Mouse (Mus musculus) limb, embryonic 12.5 days (tissue): ENCODE measurements around the gene Srrm2. TPM values are rescaled to one million over a fixed set of nuclear protein-coding genes. Genes with fewer than 3 reads are reported as not detected.

ENCODE experiments used
- ATAC-seq: fragments of 200-750 bp; cut with Nextera tagmentation; 2 replicates; pipeline ENCODE4 v1.8.0; 2017; ENCODE audit warnings: low read depth, moderate TSS enrichment; ENCODE audit not compliant: insufficient number of reproducible peaks, insufficient read depth, low FRiP score, low TSS enrichment
- H3K27ac ChIP-seq: fragments of 300-500 bp; sonication (generic); 2 replicates; pipeline ENCODE4 v1.5.1; 2016; ENCODE audit warnings: mild to moderate bottlenecking, moderate library complexity
- H3K27me3 ChIP-seq: fragments of 300-500 bp; sonication (generic); 2 replicates; pipeline ENCODE4 v1.6.1; 2016; ENCODE audit warnings: mild to moderate bottlenecking, moderate library complexity
- H3K36me3 ChIP-seq: fragments of 300-500 bp; sonication (generic); 2 replicates; pipeline ENCODE4 v1.6.1; 2016; ENCODE audit warnings: mild to moderate bottlenecking, moderate library complexity
- H3K4me1 ChIP-seq: fragments of 300-500 bp; sonication (generic); replicated peaks from 2 replicates; pipeline ENCODE4 v1.6.1; 2016
- H3K4me2 ChIP-seq: fragments of 300-500 bp; sonication (generic); 2 replicates; pipeline ENCODE4 v1.6.1; 2016; ENCODE audit warnings: mild to moderate bottlenecking, moderate library complexity
- H3K4me3 ChIP-seq: fragments of 300-500 bp; sonication (generic); replicated peaks from 2 replicates; pipeline ENCODE4 v1.5.1; 2016; ENCODE audit warnings: mild to moderate bottlenecking
- H3K9ac ChIP-seq: fragments of 300-500 bp; sonication (generic); replicated peaks from 2 replicates; pipeline ENCODE4 v1.6.1; 2016; ENCODE audit warnings: mild to moderate bottlenecking, moderate library complexity
- H3K9me3 ChIP-seq: fragments of 300-500 bp; sonication (generic); 2 replicates; pipeline ENCODE4 v1.6.1; 2016; ENCODE audit warnings: mild to moderate bottlenecking, moderate library complexity
- WGBS: fragments of 180-500 bp; shearing (Covaris S2); methylation state at CpG from one replicate; pipeline ENCODE4 v1.1.7; 2016; 5-methylcytosine and 5-hydroxymethylcytosine counted together
- polyA plus RNA-seq: library from polyadenylated mRNA; unstranded; fragments of >200 nt; fragmentation: Nextera tagmentation; extraction: Ambion mirVana; gene quantifications from 2 replicates; pipeline ENCODE4 v1.2.1, GENCODE M21; 2016

The Srrm2 gene
- polyA plus RNA-seq, 1 experiment from 2014 or later, result 703 TPM

DNA sequence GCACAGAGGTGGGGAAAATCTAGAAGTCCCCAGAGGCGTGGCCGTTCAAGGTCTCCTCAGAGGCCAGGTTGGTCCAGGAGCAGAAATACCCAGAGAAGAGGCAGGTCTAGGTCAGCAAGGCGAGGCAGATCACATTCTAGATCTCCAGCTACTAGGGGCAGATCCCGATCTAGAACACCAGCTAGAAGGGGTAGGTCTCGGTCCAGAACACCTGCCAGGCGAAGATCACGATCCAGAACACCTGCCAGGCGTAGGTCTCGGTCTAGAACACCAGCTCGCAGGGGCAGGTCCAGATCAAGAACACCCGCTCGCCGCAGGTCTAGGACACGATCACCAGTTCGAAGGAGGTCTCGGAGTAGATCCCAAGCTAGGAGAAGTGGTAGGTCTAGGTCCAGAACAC lies 25.3 kb downstream of the Srrm2 start:
- Histone ChIP-seq H3K9me3 (peaks cover 23% of the 10 kb centered on the region), H3K27ac (no peak overlapping the region), H3K4me3 (no peak overlapping the region), H3K9ac (no peak overlapping the region), H3K27me3 (no peaks in the 10 kb centered on the region), H3K4me2 (no peak overlapping the region), H3K36me3 (peaks cover 98% of the 10 kb centered on the region), H3K4me1 (no peaks in the 10 kb centered on the region)
- ATAC-seq, result no peak
- 97% methylated on average over 16 of the region's 16 CpGs for WGBS

DNA sequence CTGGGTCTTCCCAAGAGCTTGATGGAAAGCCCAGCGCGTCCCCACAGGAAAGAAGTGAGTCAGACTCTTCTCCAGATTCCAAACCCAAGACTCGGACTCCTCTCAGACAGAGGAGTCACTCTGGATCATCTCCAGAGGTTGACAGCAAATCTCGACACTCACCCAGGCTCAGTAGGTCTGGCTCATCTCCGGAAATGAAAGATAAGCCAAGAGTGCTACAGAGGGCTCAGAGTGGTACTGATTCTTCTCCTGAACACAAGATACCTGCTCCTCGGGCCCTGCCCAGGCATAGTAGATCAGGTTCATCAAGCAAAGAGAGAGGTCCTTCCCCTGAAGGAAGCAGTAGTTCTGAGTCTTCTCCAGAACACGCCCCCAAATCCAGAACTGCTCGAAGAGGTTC lies 28.2 kb downstream of the Srrm2 start:
- H3K36me3 ChIP-seq, result peaks cover 100% of the 10 kb centered on the region
- H3K4me2 ChIP-seq, result no peak overlapping the region
- no peak overlapping the region for H3K9ac ChIP-seq
- H3K27ac ChIP-seq, result no peak overlapping the region
- H3K4me3 ChIP-seq, result no peak overlapping the region
- no peaks in the 10 kb centered on the region; the same call in 1 of the 2 replicates for H3K4me1 ChIP-seq
- no peak for ATAC-seq
- no peaks in the 10 kb centered on the region for H3K27me3 ChIP-seq
- 97% methylated on average over 8 of the region's 8 CpGs for WGBS
- peaks cover 23% of the 10 kb centered on the region for H3K9me3 ChIP-seq

DNA sequence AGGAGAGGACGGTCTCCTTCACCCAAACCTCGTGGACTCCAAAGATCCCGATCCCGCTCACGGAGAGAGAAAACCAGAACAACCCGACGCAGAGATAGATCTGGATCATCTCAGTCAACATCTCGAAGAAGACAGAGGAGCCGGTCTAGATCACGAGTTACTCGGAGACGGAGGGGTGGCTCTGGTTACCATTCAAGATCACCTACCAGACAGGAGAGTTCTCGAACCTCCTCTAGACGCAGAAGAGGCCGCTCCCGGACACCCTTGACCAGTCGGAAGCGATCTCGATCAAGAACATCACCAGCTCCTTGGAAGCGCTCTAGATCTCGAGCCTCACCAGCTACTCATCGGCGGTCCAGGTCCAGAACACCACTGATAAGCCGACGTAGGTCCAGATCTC lies 28.9 kb downstream of the Srrm2 start:
- H3K4me2 ChIP-seq, result no peak overlapping the region
- peaks cover 23% of the 10 kb centered on the region for H3K9me3 ChIP-seq
- H3K27me3 ChIP-seq, result no peaks in the 10 kb centered on the region
- H3K9ac ChIP-seq, result no peak overlapping the region
- no peak overlapping the region for H3K27ac ChIP-seq
- 98% methylated on average over 25 of the region's 25 CpGs for WGBS
- no peak overlapping the region for H3K4me3 ChIP-seq
- no peak for ATAC-seq
- H3K36me3 ChIP-seq, result peaks cover 99% of the 10 kb centered on the region
- no peaks in the 10 kb centered on the region; the same call in 1 of the 2 replicates for H3K4me1 ChIP-seq

DNA sequence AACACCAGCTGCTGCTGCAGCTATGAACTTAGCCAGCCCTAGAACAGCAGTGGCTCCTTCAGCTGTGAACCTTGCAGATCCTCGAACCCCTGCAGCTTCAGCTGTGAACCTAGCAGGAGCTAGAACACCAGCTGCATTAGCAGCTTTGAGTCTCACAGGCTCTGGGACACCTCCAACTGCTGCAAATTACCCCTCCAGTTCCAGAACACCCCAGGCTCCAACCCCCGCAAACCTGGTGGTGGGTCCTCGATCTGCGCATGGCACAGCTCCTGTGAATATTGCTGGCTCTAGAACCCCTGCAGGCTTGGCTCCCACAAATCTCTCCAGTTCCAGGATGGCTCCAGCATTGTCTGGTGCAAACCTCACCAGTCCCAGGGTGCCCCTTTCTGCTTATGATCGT lies 30.4 kb downstream of the Srrm2 start:
- ATAC-seq, result no peak
- Histone ChIP-seq H3K4me3 (no peak overlapping the region), H3K9me3 (peaks cover 15% of the 10 kb centered on the region), H3K4me2 (no peak overlapping the region), H3K27me3 (no peaks in the 10 kb centered on the region), H3K27ac (no peak overlapping the region), H3K9ac (no peak overlapping the region), H3K4me1 (peaks cover 11% of the 10 kb centered on the region), H3K36me3 (peaks cover 99% of the 10 kb centered on the region)
- 93% methylated on average over 5 of the region's 5 CpGs for WGBS

DNA sequence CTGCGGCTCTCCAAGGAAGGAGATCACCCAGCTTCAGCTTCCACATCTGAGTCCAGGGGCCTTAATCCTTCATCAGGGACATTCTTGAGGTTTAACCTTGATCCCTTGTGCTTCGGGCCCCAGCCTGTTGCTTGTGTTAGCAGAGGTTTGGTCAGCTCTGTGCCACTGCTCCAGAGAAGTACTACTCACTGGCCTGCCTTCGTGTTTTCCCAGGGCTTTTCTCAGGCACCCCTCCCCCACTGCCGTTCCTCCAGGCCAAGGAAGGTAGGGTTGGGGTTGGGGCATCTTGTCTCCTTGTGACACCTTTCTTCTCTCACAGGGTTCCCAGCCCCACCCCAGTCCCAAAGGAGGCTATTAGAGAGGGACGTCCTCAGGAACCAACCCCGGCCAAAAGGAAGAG lies 31.8 kb downstream of the Srrm2 start:
- Histone ChIP-seq H3K4me3 (no peak overlapping the region), H3K27me3 (no peaks in the 10 kb centered on the region), H3K9me3 (peaks cover 15% of the 10 kb centered on the region), H3K4me1 (peaks cover 13% of the 10 kb centered on the region), H3K4me2 (no peak overlapping the region), H3K9ac (no peak overlapping the region), H3K27ac (no peak overlapping the region), H3K36me3 (peaks cover 98% of the 10 kb centered on the region)
- 72% methylated on average over 6 of the region's 6 CpGs for WGBS
- no peak for ATAC-seq

DNA sequence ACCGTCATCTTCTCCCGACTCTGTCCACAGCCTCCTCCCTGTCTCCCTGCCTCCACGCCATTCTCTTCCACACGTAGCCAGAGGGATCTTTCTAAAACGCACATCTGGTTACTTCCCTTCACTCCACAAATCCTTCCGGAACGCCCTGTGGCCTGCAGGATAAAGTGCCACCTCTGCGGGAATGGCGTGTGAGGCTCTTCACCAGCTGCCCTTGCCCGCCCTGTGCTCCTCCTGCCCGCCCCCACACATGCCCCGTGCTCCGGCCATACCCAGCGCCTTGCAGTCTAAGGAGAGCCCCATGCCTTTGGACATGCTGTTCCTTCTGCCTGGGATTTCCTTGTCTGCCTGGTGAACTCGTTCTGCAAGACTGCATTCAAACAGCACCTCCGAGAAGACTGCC lies 32.7 kb downstream of the Srrm2 start:
- ATAC-seq, result no peak
- Histone ChIP-seq H3K9ac (no peak overlapping the region), H3K27ac (no peak overlapping the region)

DNA sequence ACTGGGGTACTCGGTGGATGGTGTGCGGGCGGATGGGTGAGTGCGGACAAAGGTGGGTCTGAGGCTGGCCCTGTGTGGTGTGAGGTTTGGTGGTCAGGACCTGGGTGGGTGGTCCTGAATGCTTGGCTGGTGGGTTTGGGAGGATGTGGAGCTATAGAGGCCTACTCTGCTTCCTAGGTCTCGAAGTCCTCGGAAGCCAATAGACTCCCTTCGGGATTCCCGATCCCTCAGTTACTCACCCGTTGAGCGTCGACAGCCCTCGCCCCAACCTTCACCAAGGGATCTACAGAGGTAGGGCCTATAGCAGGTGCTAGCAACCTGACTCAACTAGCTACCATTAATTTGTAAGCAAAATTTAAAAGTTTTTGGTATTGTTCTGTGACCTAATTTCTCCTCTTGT lies 33.3 kb downstream of the Srrm2 start:
- Histone ChIP-seq H3K27me3 (no peaks in the 10 kb centered on the region), H3K4me2 (no peak overlapping the region), H3K4me3 (no peak overlapping the region), H3K27ac (no peak overlapping the region), H3K9ac (no peak overlapping the region), H3K4me1 (peaks cover 23% of the 10 kb centered on the region), H3K9me3 (peaks cover 11% of the 10 kb centered on the region), H3K36me3 (peaks cover 86% of the 10 kb centered on the region)
- WGBS, result 94% methylated on average over 12 of the region's 12 CpGs
- ATAC-seq, result no peak

More for the DNA sequence above, 32.7 kb downstream of the Srrm2 start:
- Histone ChIP-seq H3K4me2 (no peak overlapping the region), H3K27me3 (no peaks in the 10 kb centered on the region), H3K9me3 (peaks cover 15% of the 10 kb centered on the region), H3K36me3 (peaks cover 92% of the 10 kb centered on the region), H3K4me1 (peaks cover 22% of the 10 kb centered on the region), H3K4me3 (no peak overlapping the region)
- 81% methylated on average over 16 of the region's 16 CpGs for WGBS

DNA sequence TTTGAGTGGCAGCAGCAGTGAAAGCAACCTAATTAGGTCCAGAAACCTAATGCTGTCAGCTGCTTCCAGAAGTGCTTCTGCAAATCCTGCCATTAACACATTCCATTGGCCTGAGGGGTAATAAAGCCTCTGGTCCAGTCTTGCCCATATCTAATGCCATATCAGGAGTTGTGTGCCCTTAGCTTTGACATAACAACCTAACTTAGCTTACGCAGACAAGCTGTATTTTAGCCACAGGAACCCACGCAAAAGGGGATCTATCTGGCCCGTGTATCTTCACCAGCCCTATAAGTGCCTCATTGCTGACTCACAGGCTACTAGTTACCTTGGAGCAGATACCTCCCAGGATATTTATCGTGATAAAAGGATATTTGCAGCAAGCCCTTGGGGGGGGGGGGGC lies 35.3 kb downstream of the Srrm2 start:
- WGBS, result 77% methylated on average over 4 of the region's 4 CpGs
- Histone ChIP-seq H3K9me3 (no peaks in the 10 kb centered on the region), H3K27me3 (no peaks in the 10 kb centered on the region), H3K9ac (no peak overlapping the region), H3K4me2 (no peak overlapping the region), H3K4me3 (no peak overlapping the region), H3K27ac (no peak overlapping the region), H3K36me3 (peaks cover 66% of the 10 kb centered on the region), H3K4me1 (peaks cover 23% of the 10 kb centered on the region)
- no peak for ATAC-seq

DNA sequence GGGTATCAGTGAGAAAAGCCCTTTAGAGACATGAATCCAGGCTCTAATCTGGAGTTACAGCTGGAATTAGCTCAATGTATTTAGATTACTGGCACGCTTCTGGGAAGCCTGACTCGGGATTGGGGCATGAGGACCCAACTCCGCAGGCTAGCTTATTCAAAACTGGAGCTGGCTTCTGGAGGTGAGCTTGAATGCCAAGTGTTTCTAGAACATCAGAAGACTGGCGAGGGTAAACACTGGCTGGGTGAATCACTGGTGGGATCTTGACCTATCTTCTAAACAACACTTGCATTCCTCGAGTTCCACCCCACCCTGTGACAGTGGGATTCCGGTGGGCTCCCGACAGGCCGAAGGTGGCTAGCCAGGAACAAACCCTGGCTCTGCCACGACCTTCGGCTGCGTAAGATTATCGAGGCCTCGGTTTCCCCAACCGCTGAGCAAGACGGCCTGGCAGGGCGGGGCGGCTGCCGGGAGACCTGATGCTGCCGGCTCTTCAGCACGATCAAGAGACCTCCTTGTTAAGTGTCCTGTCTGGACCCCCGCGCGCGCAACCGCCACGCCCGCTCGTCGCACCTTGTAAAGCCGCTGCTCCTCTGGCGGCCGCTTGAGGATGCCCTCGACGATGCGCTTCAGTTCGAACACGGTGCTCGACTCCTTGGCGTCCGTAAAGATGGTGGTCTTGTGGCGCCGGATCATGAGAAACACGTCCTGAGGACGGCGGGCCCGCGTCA lies 38.1 kb downstream of the Srrm2 start:
- WGBS, result under 1% methylated on average over 47 of the region's 47 CpGs
- Histone ChIP-seq H3K4me1 (peaks cover 23% of the 10 kb centered on the region), H3K4me3 (peak overlapping the region; percentile 82), H3K27ac (peak overlapping the region; percentile 85), H3K9me3 (no peaks in the 10 kb centered on the region), H3K27me3 (peaks cover 11% of the 10 kb centered on the region), H3K36me3 (peaks cover 37% of the 10 kb centered on the region), H3K4me2 (peak overlapping the region; percentile 71), H3K9ac (peak overlapping the region; percentile 91)
- peak; percentile 43 for ATAC-seq

DNA sequence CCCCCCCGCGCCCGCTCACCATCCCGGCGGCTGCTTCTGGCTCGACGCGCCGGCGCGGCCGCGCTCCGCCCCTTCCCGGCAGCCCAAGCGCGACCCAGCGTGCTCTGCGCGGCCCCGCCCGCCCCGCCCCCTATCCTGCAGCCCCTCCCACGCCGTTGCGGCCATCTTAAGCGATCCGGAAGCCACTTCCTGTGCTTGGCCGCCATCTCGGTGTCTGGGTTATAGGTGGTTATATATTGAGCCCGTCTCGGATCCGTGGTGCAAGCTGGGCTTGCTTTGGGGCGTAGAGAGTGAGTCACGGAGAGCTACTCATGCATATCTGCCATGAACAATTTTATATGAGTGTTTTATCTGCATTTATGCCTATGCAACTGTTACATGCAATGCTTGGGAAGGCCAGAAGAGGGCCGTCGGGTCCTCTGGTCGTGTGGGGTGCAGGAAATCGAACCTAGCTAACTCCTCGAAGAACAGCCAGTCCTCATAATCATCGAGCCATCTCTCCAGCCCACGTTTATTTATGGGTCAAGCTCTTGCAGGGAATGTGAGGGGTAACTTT lies 38.8 kb downstream of the Srrm2 start, which contains the start of gene Elob:
TSS of gene Elob (minus strand) at position 73 of the 556 bp plus-strand sequence.
- Histone ChIP-seq H3K27ac (peak within 1 kb of the TSS; percentile 95), H3K36me3 (peaks cover 30% of the 10 kb centered on the region), H3K9ac (peak within 1 kb of the TSS; percentile 91), H3K4me3 (peak within 1 kb of the TSS; percentile 82), H3K9me3 (no peaks in the 10 kb centered on the region), H3K4me1 (peaks cover 23% of the 10 kb centered on the region), H3K4me2 (peak within 1 kb of the TSS; percentile 71), H3K27me3 (peaks cover 18% of the 10 kb centered on the region)
- 2% methylated on average over 28 of the region's 42 CpGs for WGBS
- ATAC-seq, result peak; percentile 91

DNA sequence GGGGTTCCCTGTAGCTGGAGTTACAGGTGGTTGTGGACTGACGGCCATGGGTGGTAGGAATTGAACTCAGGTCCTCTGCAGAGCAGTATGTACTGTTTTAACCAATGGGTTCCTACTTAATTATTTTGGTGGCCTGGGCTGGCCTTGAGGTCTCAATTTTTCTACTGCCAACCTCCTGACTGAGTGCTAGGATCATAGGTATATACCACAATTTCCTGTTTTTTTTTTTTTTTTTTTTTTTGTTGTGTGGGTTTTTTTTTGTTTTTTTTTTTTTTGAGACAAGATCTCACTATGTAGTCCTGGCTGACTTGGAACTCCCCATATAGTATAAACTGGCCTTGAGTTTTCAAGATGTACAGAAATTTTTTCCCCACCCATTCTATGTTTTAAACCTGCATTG lies 40.9 kb downstream of the Srrm2 start:
- Histone ChIP-seq H3K27me3 (peaks cover 31% of the 10 kb centered on the region), H3K9me3 (no peaks in the 10 kb centered on the region), H3K9ac (no peak overlapping the region), H3K4me2 (no peak overlapping the region), H3K4me3 (no peak overlapping the region), H3K36me3 (peaks cover 11% of the 10 kb centered on the region), H3K27ac (no peak overlapping the region), H3K4me1 (peaks cover 12% of the 10 kb centered on the region; the same call in 1 of the 2 replicates)
- 94% methylated on average over 1 of the region's 1 CpGs for WGBS
- ATAC-seq, result no peak
